Comparison of ENCODE assay signal across 19 mouse cellular contexts in genomic region chr12:31725511-31726275, GRCm38 (mm10). TPM values are rescaled to one million over a fixed set of nuclear protein-coding genes. Genes with fewer than 3 reads are reported as not detected.
DNase-seq lines count a peak whose midpoint lies in the region; ATAC-seq and TF ChIP-seq lines count a peak whose summit lies in the region.
"Had no signal": no experiment of that assay in that cellular context is flagged by ENCODE, and none has a peak within 500 bp of the region (broad histone marks: within the 10 kb centered on the region; RNA-seq: fewer than 3 reads in every experiment).

No protein-coding gene starts in this region.

- no peak overlapping the region for H3K4me2 ChIP-seq in heart, embryonic 14.5 days (ENCODE audit: low read length)
- H3K4me2 ChIP-seq in hindbrain, embryonic 14.5 days (replicated peaks), result no peak overlapping the region
- H3K4me2 ChIP-seq: embryonic facial prominence, embryonic 12.5 days; hindbrain, embryonic 13.5 days; liver, embryonic 12.5 days; lung, embryonic 15.5 days; stomach, embryonic 15.5 days had no signal

- no peak for TF ChIP-seq POLR2A in liver, adult 2 months (IDR thresholded peaks at IDR 0.05; ENCODE audit: extremely low read depth, insufficient read depth, low read length)

- H3K27ac ChIP-seq in liver, adult 2 months (replicated peaks; ENCODE audit: insufficient read depth, low read depth, low read length), result no peak overlapping the region
- peak overlapping the region; percentile 72 to 81 for H3K27ac ChIP-seq in heart, embryonic 14.5 days (replicated peaks in 1 of 2; ENCODE audit: control insufficient read depth in 1 of 2, insufficient read depth in 1 of 2, low read depth in 2 of 2, low read length in 2 of 2)
- no peak overlapping the region for H3K27ac ChIP-seq in hindbrain, embryonic 14.5 days
- H3K27ac ChIP-seq: embryonic facial prominence, embryonic 12.5 days; hindbrain, embryonic 13.5 days; liver, embryonic 12.5 days; lung, embryonic 15.5 days; stomach, embryonic 15.5 days had no signal

- no peak for ATAC-seq in heart, embryonic 14.5 days (ENCODE audit: insufficient number of reproducible peaks, insufficient read depth, low FRiP score, low read depth)
- ATAC-seq in hindbrain, embryonic 14.5 days (ENCODE audit: low FRiP score), result no peak
- ATAC-seq: liver, embryonic 12.5 days had no signal

- no peaks in the 10 kb centered on the region for H3K4me1 ChIP-seq in liver, adult 2 months (ENCODE audit: control insufficient read depth, insufficient read depth, low read length)
- peaks cover 11 to 23% of the 10 kb centered on the region in 2 experiments for H3K4me1 ChIP-seq in heart, embryonic 14.5 days (ENCODE audit: control insufficient read depth in 2 of 2, insufficient read depth in 2 of 2, low read length in 2 of 2)
- H3K4me1 ChIP-seq in hindbrain, embryonic 14.5 days (replicated peaks; ENCODE audit: control insufficient read depth, insufficient read depth, low read length), result 0 out of 2 replicates have a peak, but pooled peaks cover 4% of the 10 kb centered on the region
- H3K4me1 ChIP-seq: liver, embryonic 12.5 days; stomach, embryonic 15.5 days had no signal

- H3K27me3 ChIP-seq in liver, adult 2 months (ENCODE audit: control insufficient read depth, insufficient read depth, low read length), result no peaks in the 10 kb centered on the region
- no peaks in the 10 kb centered on the region for H3K27me3 ChIP-seq in heart, embryonic 14.5 days (ENCODE audit: control insufficient read depth, insufficient read depth, low read length)
- no peaks in the 10 kb centered on the region for H3K27me3 ChIP-seq in hindbrain, embryonic 14.5 days (ENCODE audit: control insufficient read depth, insufficient read depth, low read length)
- H3K27me3 ChIP-seq: embryonic facial prominence, embryonic 12.5 days; hindbrain, embryonic 13.5 days; liver, embryonic 12.5 days; lung, embryonic 15.5 days; stomach, embryonic 15.5 days had no signal

- peak; percentile 60 for DNase-seq in liver, adult 2 months (ENCODE audit: extremely low read depth, low read depth, low spot score)
- DNase-seq in liver, result no peak
- DNase-seq in adrenal gland, postnatal 25 days, result peak; percentile 25
- no peak for DNase-seq in layer of hippocampus, adult 9-10 months (ENCODE audit: low spot score)
- DNase-seq in hindbrain, embryonic 14.5 days (ENCODE audit: low spot score), result no peak
- DNase-seq in thymus, postnatal 36 days, result no peak
- DNase-seq: B cell, adult 2 months; cerebellum, adult 11-12 months; gastrocnemius, postnatal 14 days; kidney, adult 18-20 months; retina, postnatal 1 day; thymus, postnatal 14 days had no signal

- no peaks in the 10 kb centered on the region for H3K9me3 ChIP-seq in heart, embryonic 14.5 days (ENCODE audit: control insufficient read depth, low read length)
- H3K9me3 ChIP-seq in hindbrain, embryonic 14.5 days (ENCODE audit: control insufficient read depth, low read length), result no peaks in the 10 kb centered on the region
- H3K9me3 ChIP-seq: embryonic facial prominence, embryonic 12.5 days; G1E; hindbrain, embryonic 13.5 days; liver, embryonic 12.5 days; lung, embryonic 15.5 days; stomach, embryonic 15.5 days had no signal

- no peaks in the 10 kb centered on the region for H3K36me3 ChIP-seq in liver, adult 2 months (ENCODE audit: control insufficient read depth, insufficient read depth, low read length)
- H3K36me3 ChIP-seq in heart, embryonic 14.5 days (ENCODE audit: control insufficient read depth, insufficient read depth, low read length), result no peaks in the 10 kb centered on the region
- no peaks in the 10 kb centered on the region for H3K36me3 ChIP-seq in hindbrain, embryonic 14.5 days (replicated peaks; ENCODE audit: control insufficient read depth, insufficient read depth)
- H3K36me3 ChIP-seq: embryonic facial prominence, embryonic 12.5 days; hindbrain, embryonic 13.5 days; liver, embryonic 12.5 days; lung, embryonic 15.5 days; stomach, embryonic 15.5 days had no signal

- no peak overlapping the region for H3K4me3 ChIP-seq in liver, adult 2 months (ENCODE audit: insufficient read depth, low read depth, low read length)
- H3K4me3 ChIP-seq in heart, embryonic 14.5 days (ENCODE audit: control insufficient read depth in 1 of 2, insufficient read depth in 1 of 2, low read depth in 1 of 2, low read length in 2 of 2), result no peak overlapping the region
- no peak overlapping the region for H3K4me3 ChIP-seq in hindbrain, embryonic 14.5 days (replicated peaks; ENCODE audit: low read length)
- H3K4me3 ChIP-seq: embryonic facial prominence, embryonic 12.5 days; hindbrain, embryonic 13.5 days; liver, embryonic 12.5 days; lung, embryonic 15.5 days; stomach, embryonic 15.5 days had no signal

- no peak overlapping the region for H3K9ac ChIP-seq in liver, adult 2 months (ENCODE audit: low read depth, low read length)
- H3K9ac ChIP-seq in heart, embryonic 14.5 days (ENCODE audit: low read length), result no peak overlapping the region
- no peak overlapping the region for H3K9ac ChIP-seq in hindbrain, embryonic 14.5 days
- H3K9ac ChIP-seq: embryonic facial prominence, embryonic 12.5 days; hindbrain, embryonic 13.5 days; liver, embryonic 12.5 days; lung, embryonic 15.5 days; stomach, embryonic 15.5 days had no signal

- no peaks in the 10 kb centered on the region for H3K79me2 ChIP-seq in liver, adult 2 months (ENCODE audit: control insufficient read depth, insufficient read depth, low read length)

- TF ChIP-seq CTCF in liver, adult 2 months (IDR thresholded peaks at IDR 0.05; ENCODE audit: low read depth, low read length), result no peak

- WGBS in liver, adult 2 months, result 71% methylated on average over 12 of the region's 12 CpGs
- 63% methylated on average over 12 of the region's 12 CpGs for WGBS in heart, embryonic 14.5 days
- WGBS in hindbrain, embryonic 14.5 days, result 88% methylated on average over 12 of the region's 12 CpGs

RNA-seq across cellular contexts. Expression of gene Gpr22, which starts 11.9 kb away (rescaled TPM):
- 0.13 TPM in 1 of 2 replicates, not detected in the other for total RNA-seq in liver, adult 2 months (2014; rRNA removed)
- not detected in 2 replicates for polyA plus RNA-seq in liver, adult 2 months (2012; rRNA removed)
- total RNA-seq in adrenal gland, postnatal 25 days (2021), result 6.5 and 6.8 TPM in 2 replicates
- polyA plus RNA-seq in heart, embryonic 14.5 days (2014; fragmentation: Nextera tagmentation; extraction: Ambion mirVana), result 12.8 and 15.3 TPM in 2 replicates
- 19.7 and 21.1 TPM in 2 replicates for polyA plus RNA-seq in hindbrain, embryonic 14.5 days (2014; fragmentation: Nextera tagmentation; extraction: Ambion mirVana)
- total RNA-seq: gastrocnemius, postnatal 14 days had no signal
- polyA plus RNA-seq: G1E had no signal

Comparison
In these comparisons a context has a peak if more than half of its experiments do, and no peak if none do; other contexts are left out.
1. DNase-seq: peak in liver, adult 2 months (single experiment) and adrenal gland, postnatal 25 days (single experiment); none in liver (single experiment), layer of hippocampus, adult 9-10 months (single experiment), hindbrain, embryonic 14.5 days (single experiment) and thymus, postnatal 36 days (0 of 2).
2. H3K27ac ChIP-seq: peak in heart, embryonic 14.5 days (2 of 2); none in liver, adult 2 months (single experiment) and hindbrain, embryonic 14.5 days (single experiment).
3. RNA of gene Gpr22, which starts 11.9 kb away (polyA plus RNA-seq): 19.7 to 21.1 TPM in hindbrain, embryonic 14.5 days and 12.8 to 15.3 TPM in heart, embryonic 14.5 days; not detected in liver, adult 2 months; every median in the first group is over 10 times any median in the second.